Mouse (Mus musculus): ENCODE measurements around the gene AU021092. TPM values are rescaled to one million over a fixed set of nuclear protein-coding genes. Genes with fewer than 3 reads are reported as not detected.
"Not testable (repeated sequence)": the region's sequence is repeated elsewhere in the genome, so short reads cannot be mapped to it uniquely, and the experiment has no call there.

Gene AU021092
- polyA plus RNA-seq, 1 experiment from 2014 or later: 2.0 TPM

DNA sequence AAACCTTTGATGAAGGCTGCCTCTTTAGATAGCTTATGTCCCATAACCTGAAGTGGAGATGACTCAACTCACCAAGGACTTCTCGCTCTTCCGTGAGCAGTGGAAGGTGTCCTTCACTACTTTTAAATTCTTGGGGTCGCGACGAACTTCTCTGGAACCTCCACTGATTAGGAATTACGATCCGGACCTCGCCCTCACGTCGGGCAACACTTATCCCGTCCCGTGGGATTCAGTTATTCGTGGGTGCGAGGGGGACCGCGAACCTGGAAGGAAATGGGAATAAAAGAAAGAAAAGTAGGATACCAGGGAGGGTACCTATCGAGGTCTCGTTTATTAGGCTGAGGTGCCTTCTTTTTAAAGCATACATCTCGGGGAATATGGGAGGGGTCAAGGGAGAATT lies 5.4 kb upstream of the AU021092 start:
- not testable (repeated sequence) for H3K4me3 ChIP-seq (ENCODE audit: low read depth, low read length); H3K9ac ChIP-seq (replicated peaks; ENCODE audit: low read length); H3K36me3 ChIP-seq (replicated peaks; ENCODE audit: control insufficient read depth, insufficient read depth, low read depth, low read length); DNase-seq (ENCODE audit: low spot score); H3K27ac ChIP-seq (replicated peaks; ENCODE audit: low read depth, low read length); H3K4me1 ChIP-seq (ENCODE audit: control insufficient read depth, insufficient read depth, low read length); ATAC-seq (replicated peaks; ENCODE audit: insufficient number of reproducible peaks, low FRiP score, low TSS enrichment, low read depth); H3K9me3 ChIP-seq (replicated peaks; ENCODE audit: control insufficient read depth, low read length); H3K4me2 ChIP-seq (ENCODE audit: low read depth, low read length); H3K27me3 ChIP-seq (ENCODE audit: control insufficient read depth, insufficient read depth, low read length)
- 79% methylated on average over 19 of the region's 19 CpGs for WGBS

DNA sequence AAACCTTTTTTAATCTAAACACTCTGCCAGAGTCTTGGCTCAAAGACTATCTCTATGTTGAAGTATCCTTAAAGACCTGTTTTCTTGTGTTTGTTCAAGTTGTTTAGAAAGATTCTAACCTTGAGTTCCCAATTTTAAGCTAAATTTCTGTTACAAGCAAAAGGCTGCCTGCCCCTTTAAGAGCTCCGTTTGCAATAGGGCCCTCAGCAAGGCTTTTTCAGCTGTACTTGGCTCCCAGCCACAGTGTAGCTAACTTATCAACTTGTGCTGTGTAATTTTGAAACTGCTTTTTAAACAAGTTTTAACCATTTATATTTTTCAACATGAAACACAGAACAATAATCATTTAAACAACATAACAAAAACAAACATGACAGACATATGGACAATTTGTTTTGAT lies 4.4 kb upstream of the AU021092 start:
- not testable (repeated sequence) for H3K9me3 ChIP-seq (replicated peaks; ENCODE audit: control insufficient read depth, low read length); H3K27me3 ChIP-seq (ENCODE audit: control insufficient read depth, insufficient read depth, low read length); ATAC-seq (replicated peaks; ENCODE audit: insufficient number of reproducible peaks, low FRiP score, low TSS enrichment, low read depth); H3K4me3 ChIP-seq (ENCODE audit: low read depth, low read length); DNase-seq (ENCODE audit: low spot score); H3K4me1 ChIP-seq (ENCODE audit: control insufficient read depth, insufficient read depth, low read length); H3K9ac ChIP-seq (replicated peaks; ENCODE audit: low read length); H3K4me2 ChIP-seq (ENCODE audit: low read depth, low read length); H3K27ac ChIP-seq (replicated peaks; ENCODE audit: low read depth, low read length); H3K36me3 ChIP-seq (replicated peaks; ENCODE audit: control insufficient read depth, insufficient read depth, low read depth, low read length)
- WGBS: 10% methylated on average over 1 of the region's 1 CpGs

DNA sequence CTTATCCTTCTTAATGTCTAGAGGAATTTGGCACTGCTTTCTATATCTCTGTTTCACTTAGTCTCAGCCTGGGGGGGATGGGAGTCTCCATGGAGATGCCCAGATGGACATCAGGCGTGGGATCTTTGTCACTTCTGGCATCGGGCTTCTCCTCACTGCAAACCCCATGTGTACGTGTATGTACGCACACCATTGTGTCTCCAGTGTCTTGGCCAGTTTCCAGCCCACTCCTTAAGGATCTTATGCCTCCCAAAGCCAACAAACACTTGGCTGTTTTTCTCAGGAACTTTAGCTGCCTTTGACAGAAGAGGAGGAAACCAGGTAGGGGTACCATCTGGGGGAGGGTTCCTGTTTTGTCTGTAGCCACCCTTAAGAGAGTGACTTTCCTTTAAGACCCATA lies 696 bp downstream of the AU021092 start:
- DNase-seq (ENCODE audit: low spot score) (no peak), ATAC-seq (replicated peaks; ENCODE audit: insufficient number of reproducible peaks, low FRiP score, low TSS enrichment, low read depth) (no peak)
- no peak overlapping the region for H3K27ac ChIP-seq (replicated peaks; ENCODE audit: low read depth, low read length)
- no peaks in the 10 kb centered on the region for H3K4me1 ChIP-seq (ENCODE audit: control insufficient read depth, insufficient read depth, low read length)
- peaks cover 3% of the 10 kb centered on the region; the same call in 1 of the 2 replicates for H3K27me3 ChIP-seq (ENCODE audit: control insufficient read depth, insufficient read depth, low read length)
- H3K4me3 ChIP-seq (ENCODE audit: low read depth, low read length): no peak overlapping the region
- H3K36me3 ChIP-seq (replicated peaks; ENCODE audit: control insufficient read depth, insufficient read depth, low read depth, low read length): no peaks in the 10 kb centered on the region
- no peaks in the 10 kb centered on the region for H3K9me3 ChIP-seq (replicated peaks; ENCODE audit: control insufficient read depth, low read length)
- H3K9ac ChIP-seq (replicated peaks; ENCODE audit: low read length): no peak overlapping the region
- 79% methylated on average over 4 of the region's 4 CpGs for WGBS
- H3K4me2 ChIP-seq (ENCODE audit: low read depth, low read length): no peak overlapping the region

DNA sequence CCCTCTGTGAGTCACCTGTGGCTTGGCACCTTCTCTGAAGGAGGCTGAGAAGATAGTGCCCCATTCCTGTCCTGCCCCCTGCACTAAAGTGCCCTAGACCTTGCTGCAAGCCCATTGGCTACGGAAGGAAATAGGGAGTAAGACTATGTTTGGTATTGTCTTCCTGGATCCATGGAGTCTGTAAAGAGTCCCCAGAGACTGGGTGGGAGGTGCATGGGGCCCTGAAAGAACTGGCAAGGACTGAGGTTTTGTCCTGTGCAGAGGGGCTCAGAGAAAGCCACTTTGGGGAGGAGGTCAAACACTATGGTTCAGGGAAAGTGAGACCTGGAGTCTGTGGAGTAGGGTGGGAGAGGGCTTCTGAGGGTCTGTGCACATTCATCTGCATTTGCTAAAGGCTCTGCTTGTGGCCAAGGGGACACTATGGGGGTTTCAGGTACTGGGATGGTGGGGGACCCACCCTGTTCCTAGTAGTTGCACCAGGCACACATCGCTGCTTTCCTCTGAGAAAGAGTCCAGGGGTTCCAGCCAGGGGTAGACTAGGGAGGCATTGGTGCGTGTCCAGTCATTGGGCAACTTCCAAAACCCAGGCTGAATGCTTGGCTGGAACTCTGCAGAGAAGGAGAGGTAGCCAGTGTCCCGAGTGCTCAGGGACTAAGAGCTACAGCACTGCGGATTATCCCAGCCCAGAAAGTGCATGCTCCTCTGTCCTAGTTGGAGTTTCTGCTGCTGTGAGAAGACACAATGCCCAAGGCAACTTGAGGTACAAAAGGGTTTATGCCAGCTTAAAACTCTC lies 4.6 kb downstream of the AU021092 start:
- H3K4me1 ChIP-seq (ENCODE audit: control insufficient read depth, insufficient read depth, low read length): no peaks in the 10 kb centered on the region
- no peaks in the 10 kb centered on the region for H3K36me3 ChIP-seq (replicated peaks; ENCODE audit: control insufficient read depth, insufficient read depth, low read depth, low read length)
- no peak overlapping the region for H3K9ac ChIP-seq (replicated peaks; ENCODE audit: low read length)
- peaks cover 3% of the 10 kb centered on the region; the same call in 1 of the 2 replicates for H3K27me3 ChIP-seq (ENCODE audit: control insufficient read depth, insufficient read depth, low read length)
- no peak for DNase-seq (ENCODE audit: low spot score)
- ATAC-seq (replicated peaks; ENCODE audit: insufficient number of reproducible peaks, low FRiP score, low TSS enrichment, low read depth): no peak
- H3K9me3 ChIP-seq (replicated peaks; ENCODE audit: control insufficient read depth, low read length): no peaks in the 10 kb centered on the region
- H3K4me2 ChIP-seq (ENCODE audit: low read depth, low read length): no peak overlapping the region
- H3K27ac ChIP-seq (replicated peaks; ENCODE audit: low read depth, low read length): no peak overlapping the region
- H3K4me3 ChIP-seq (ENCODE audit: low read depth, low read length): no peak overlapping the region
- 67% methylated on average over 5 of the region's 5 CpGs for WGBS

DNA sequence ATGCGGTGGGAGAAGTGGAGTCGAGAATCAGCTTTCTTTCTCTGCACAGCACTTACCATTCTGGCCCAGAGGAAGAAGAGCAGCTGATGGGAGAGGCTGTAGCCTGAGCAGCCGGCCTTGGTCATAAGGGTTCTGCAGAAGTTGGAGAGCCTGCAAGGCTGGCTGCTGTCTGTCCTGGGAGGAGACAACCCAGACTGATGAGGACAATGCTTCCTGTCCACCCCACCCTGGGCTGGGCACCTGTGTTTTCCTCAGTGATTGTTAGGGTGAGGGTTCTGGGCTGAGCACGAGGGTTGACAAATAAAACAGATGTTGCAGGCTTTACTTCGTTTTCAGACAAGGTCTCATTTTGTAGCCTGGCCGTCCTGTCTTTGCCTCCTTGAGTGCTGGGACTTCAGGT lies 5.4 kb downstream of the AU021092 start:
- H3K36me3 ChIP-seq (replicated peaks; ENCODE audit: control insufficient read depth, insufficient read depth, low read depth, low read length): no peaks in the 10 kb centered on the region
- no peak overlapping the region for H3K4me2 ChIP-seq (ENCODE audit: low read depth, low read length)
- H3K27me3 ChIP-seq (ENCODE audit: control insufficient read depth, insufficient read depth, low read length): peaks cover 3% of the 10 kb centered on the region; the same call in 1 of the 2 replicates
- no peaks in the 10 kb centered on the region for H3K4me1 ChIP-seq (ENCODE audit: control insufficient read depth, insufficient read depth, low read length)
- DNase-seq (ENCODE audit: low spot score) (no peak), ATAC-seq (replicated peaks; ENCODE audit: insufficient number of reproducible peaks, low FRiP score, low TSS enrichment, low read depth) (no peak)
- no peak overlapping the region for H3K4me3 ChIP-seq (ENCODE audit: low read depth, low read length)
- H3K9me3 ChIP-seq (replicated peaks; ENCODE audit: control insufficient read depth, low read length): no peaks in the 10 kb centered on the region
- 63% methylated on average over 6 of the region's 6 CpGs for WGBS
- no peak overlapping the region for H3K27ac ChIP-seq (replicated peaks; ENCODE audit: low read depth, low read length)
- no peak overlapping the region for H3K9ac ChIP-seq (replicated peaks; ENCODE audit: low read length)

DNA sequence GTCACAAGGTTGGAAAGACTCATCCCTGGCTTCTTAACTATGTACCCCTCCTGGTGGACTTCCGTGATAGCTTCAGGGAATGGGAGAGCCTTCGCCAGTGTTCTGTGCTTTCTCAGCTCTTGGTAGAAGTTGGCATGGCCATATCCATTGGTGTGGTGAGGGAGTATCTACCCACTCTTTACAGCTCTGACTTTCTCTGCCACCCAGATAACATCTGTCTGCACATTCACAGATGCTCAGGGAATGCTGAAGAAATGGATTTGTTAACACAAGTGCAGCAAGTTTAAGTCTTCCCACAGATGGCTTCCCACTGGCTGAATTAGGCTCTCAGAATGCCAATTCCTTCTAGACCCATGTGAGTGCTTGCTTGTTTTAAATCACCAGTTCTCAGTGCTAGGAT lies 8.0 kb downstream of the AU021092 start:
- H3K9ac ChIP-seq (replicated peaks; ENCODE audit: low read length): no peak overlapping the region

DNA sequence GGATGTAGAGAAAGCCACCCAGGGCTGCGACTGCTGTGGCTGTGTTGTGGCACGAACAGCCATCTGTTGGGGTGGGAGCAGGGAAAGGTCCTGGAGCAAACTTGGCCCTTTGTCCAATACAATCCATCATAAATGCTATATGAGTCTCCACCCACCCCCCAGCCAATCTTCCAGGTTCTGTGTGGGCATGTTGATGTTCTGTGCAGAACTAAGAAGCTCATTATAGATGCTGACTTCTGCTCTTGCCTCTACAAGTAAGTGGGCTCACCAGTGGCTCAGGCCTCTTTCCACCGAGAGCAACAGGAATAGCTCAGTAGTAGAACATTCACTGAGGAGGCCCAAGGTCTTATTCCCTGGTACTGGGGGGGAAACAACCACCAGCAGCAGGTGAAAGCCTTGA lies 9.9 kb downstream of the AU021092 start:
- no peaks in the 10 kb centered on the region for H3K36me3 ChIP-seq (replicated peaks; ENCODE audit: control insufficient read depth, insufficient read depth, low read depth, low read length)
- DNase-seq (ENCODE audit: low spot score) (no peak), ATAC-seq (replicated peaks; ENCODE audit: insufficient number of reproducible peaks, low FRiP score, low TSS enrichment, low read depth) (no peak)
- no peak overlapping the region for H3K4me2 ChIP-seq (ENCODE audit: low read depth, low read length)
- H3K9ac ChIP-seq (replicated peaks; ENCODE audit: low read length): no peak overlapping the region
- H3K4me1 ChIP-seq (ENCODE audit: control insufficient read depth, insufficient read depth, low read length): no peaks in the 10 kb centered on the region
- H3K4me3 ChIP-seq (ENCODE audit: low read depth, low read length): no peak overlapping the region
- H3K27me3 ChIP-seq (ENCODE audit: control insufficient read depth, insufficient read depth, low read length): no peaks in the 10 kb centered on the region
- WGBS: 86% methylated on average over 3 of the region's 3 CpGs
- H3K27ac ChIP-seq (replicated peaks; ENCODE audit: low read depth, low read length): no peak overlapping the region
- H3K9me3 ChIP-seq (replicated peaks; ENCODE audit: control insufficient read depth, low read length): no peaks in the 10 kb centered on the region

More for the DNA sequence above, 8.0 kb downstream of the AU021092 start:
- Histone ChIP-seq H3K4me3 (ENCODE audit: low read depth, low read length) (no peak overlapping the region), H3K36me3 (replicated peaks; ENCODE audit: control insufficient read depth, insufficient read depth, low read depth, low read length) (no peaks in the 10 kb centered on the region), H3K4me2 (ENCODE audit: low read depth, low read length) (no peak overlapping the region), H3K9me3 (replicated peaks; ENCODE audit: control insufficient read depth, low read length) (no peaks in the 10 kb centered on the region), H3K27me3 (ENCODE audit: control insufficient read depth, insufficient read depth, low read length) (no peaks in the 10 kb centered on the region), H3K27ac (replicated peaks; ENCODE audit: low read depth, low read length) (no peak overlapping the region), H3K4me1 (ENCODE audit: control insufficient read depth, insufficient read depth, low read length) (no peaks in the 10 kb centered on the region)
- WGBS: 78% methylated on average over 2 of the region's 2 CpGs
- DNase-seq (ENCODE audit: low spot score): no peak
- ATAC-seq (replicated peaks; ENCODE audit: insufficient number of reproducible peaks, low FRiP score, low TSS enrichment, low read depth): no peak

DNA sequence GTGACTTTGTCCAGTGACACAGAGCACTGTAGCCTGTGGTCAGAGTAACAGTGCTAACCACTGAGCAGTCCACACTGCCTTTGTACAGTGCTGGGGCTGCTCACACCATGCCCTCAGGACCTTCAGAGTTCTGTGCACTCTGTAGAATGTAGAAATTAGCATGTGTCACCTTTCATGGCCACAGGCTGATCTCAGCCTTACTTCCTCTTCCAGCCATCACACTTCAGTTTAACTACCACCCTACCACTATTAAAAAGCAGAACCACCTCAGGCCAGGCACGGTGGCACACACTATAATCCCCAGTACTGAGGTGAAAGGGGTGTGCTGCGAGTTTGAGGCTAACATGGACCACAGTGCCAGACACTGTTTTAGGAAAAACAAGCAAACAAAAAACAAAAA lies 11.7 kb downstream of the AU021092 start:
- no peak for ATAC-seq (replicated peaks; ENCODE audit: insufficient number of reproducible peaks, low FRiP score, low TSS enrichment, low read depth)

More for the DNA sequence above, 11.7 kb downstream of the AU021092 start:
- no peak for DNase-seq (ENCODE audit: low spot score)
- H3K27ac ChIP-seq (replicated peaks; ENCODE audit: low read depth, low read length): no peak overlapping the region
- H3K4me1 ChIP-seq (ENCODE audit: control insufficient read depth, insufficient read depth, low read length): no peaks in the 10 kb centered on the region
- H3K9me3 ChIP-seq (replicated peaks; ENCODE audit: control insufficient read depth, low read length): no peaks in the 10 kb centered on the region
- no peak overlapping the region for H3K9ac ChIP-seq (replicated peaks; ENCODE audit: low read length)
- no peaks in the 10 kb centered on the region for H3K27me3 ChIP-seq (ENCODE audit: control insufficient read depth, insufficient read depth, low read length)
- no peaks in the 10 kb centered on the region for H3K36me3 ChIP-seq (replicated peaks; ENCODE audit: control insufficient read depth, insufficient read depth, low read depth, low read length)
- 69% methylated on average over 2 of the region's 2 CpGs for WGBS
- H3K4me3 ChIP-seq (ENCODE audit: low read depth, low read length): no peak overlapping the region
- no peak overlapping the region for H3K4me2 ChIP-seq (ENCODE audit: low read depth, low read length)

Data from embryonic facial prominence, embryonic 11.5 days (tissue).